Mouse (Mus musculus): ENCODE data around the gene Aipl1.

- TF ChIP-seq TAL1 (IDR thresholded peaks at IDR 0.05; ENCODE audit: low read length) (no peak), HCFC1 (IDR thresholded peaks at IDR 0.05; ENCODE audit: low read depth, low read length) (no peak), CTCF (IDR thresholded peaks at IDR 0.05 in 2 of 3, conservative IDR thresholded peaks at IDR 0.05 in 1 of 3; ENCODE audit: control insufficient read depth in 1 of 3, insufficient read depth in 1 of 3, low read depth in 2 of 3, low read length in 3 of 3, poor library complexity in 1 of 3, severe bottlenecking in 1 of 3) (no peak), MXI1 (IDR thresholded peaks at IDR 0.05; ENCODE audit: low read depth, low read length) (no peak), GATA1 (IDR thresholded peaks at IDR 0.05; ENCODE audit: low read depth, low read length) (no peak), GABPA (IDR thresholded peaks at IDR 0.05; ENCODE audit: low read depth, low read length) (no peak)
These were observed 36.9 kb upstream of the Aipl1 start for GRCm38 (mm10) chr11:72074230-72074629.
